Comparison of ENCODE assay signal across 10 mouse cellular contexts in genomic region chr12:112457839-112458238, GRCm38 (mm10). TPM values are rescaled to one million over a fixed set of nuclear protein-coding genes. Genes with fewer than 3 reads are reported as not detected.
DNase-seq lines count a peak whose midpoint lies in the region; ATAC-seq lines count a peak whose summit lies in the region.
"Had no signal": no experiment of that assay in that cellular context is flagged by ENCODE, and none has a peak within 500 bp of the region (broad histone marks: within the 10 kb centered on the region; RNA-seq: fewer than 3 reads in every experiment).

No protein-coding gene starts in this region.

- WGBS in kidney, embryonic 15.5 days, result 48% methylated on average over 4 of the region's 4 CpGs
- 7% methylated on average over 4 of the region's 4 CpGs for WGBS in forebrain, embryonic 14.5 days
- WGBS in neural tube, embryonic 15.5 days, result 9% methylated on average over 4 of the region's 4 CpGs

- no peak for ATAC-seq in kidney, embryonic 15.5 days (replicated peaks; ENCODE audit: low FRiP score)
- ATAC-seq in forebrain, embryonic 14.5 days, result peak; percentile 97
- ATAC-seq in neural tube, embryonic 15.5 days (ENCODE audit: low FRiP score), result peak; percentile 54; the same call in 1 of the 2 replicates

- DNase-seq in kidney, adult 9 months, result peak; percentile 17
- DNase-seq in forebrain, embryonic 14.5 days (ENCODE audit: low spot score), result peak; percentile 97
- DNase-seq in layer of hippocampus, postnatal 14 days (ENCODE audit: low spot score in 2 of 2), result peak; percentile 71 to 90
- no peak for DNase-seq in liver
- no peak for DNase-seq in urinary bladder, postnatal 36 days (ENCODE audit: low spot score in 2 of 2)
- DNase-seq in urinary bladder, postnatal 25 days (ENCODE audit: low spot score), result no peak

- peaks cover 6% of the 10 kb centered on the region; the same call in 1 of the 2 replicates for H3K4me1 ChIP-seq in kidney, embryonic 15.5 days
- peaks cover 15% of the 10 kb centered on the region for H3K4me1 ChIP-seq in forebrain, embryonic 14.5 days (ENCODE audit: control insufficient read depth, insufficient read depth, low read length)
- peaks cover 15% of the 10 kb centered on the region for H3K4me1 ChIP-seq in neural tube, embryonic 15.5 days
- H3K4me1 ChIP-seq: lung, embryonic 15.5 days had no signal

- H3K36me3 ChIP-seq in kidney, embryonic 15.5 days, result no peaks in the 10 kb centered on the region
- H3K36me3 ChIP-seq in forebrain, embryonic 14.5 days (ENCODE audit: control insufficient read depth, insufficient read depth, low read length), result no peaks in the 10 kb centered on the region
- no peaks in the 10 kb centered on the region for H3K36me3 ChIP-seq in neural tube, embryonic 15.5 days
- H3K36me3 ChIP-seq: lung, embryonic 15.5 days had no signal

- H3K9me3 ChIP-seq in kidney, embryonic 15.5 days (replicated peaks), result no peaks in the 10 kb centered on the region
- no peaks in the 10 kb centered on the region for H3K9me3 ChIP-seq in forebrain, embryonic 14.5 days (replicated peaks; ENCODE audit: control insufficient read depth, low read length)
- no peaks in the 10 kb centered on the region for H3K9me3 ChIP-seq in neural tube, embryonic 15.5 days (replicated peaks)
- H3K9me3 ChIP-seq: lung, embryonic 15.5 days had no signal

- no peak overlapping the region for H3K4me2 ChIP-seq in kidney, embryonic 15.5 days
- no peak overlapping the region for H3K4me2 ChIP-seq in forebrain, embryonic 14.5 days (ENCODE audit: low read length)
- H3K4me2 ChIP-seq in neural tube, embryonic 15.5 days, result no peak overlapping the region
- H3K4me2 ChIP-seq: lung, embryonic 15.5 days had no signal

- H3K27ac ChIP-seq in kidney, embryonic 15.5 days, result no peak overlapping the region
- peak overlapping the region; percentile 71; the same call in 1 of the 2 replicates for H3K27ac ChIP-seq in forebrain, embryonic 14.5 days (ENCODE audit: low read depth, low read length)
- no peak overlapping the region for H3K27ac ChIP-seq in neural tube, embryonic 15.5 days (replicated peaks)
- H3K27ac ChIP-seq: lung, embryonic 15.5 days had no signal

- peaks cover 32% of the 10 kb centered on the region for H3K27me3 ChIP-seq in kidney, embryonic 15.5 days
- H3K27me3 ChIP-seq in forebrain, embryonic 14.5 days (replicated peaks; ENCODE audit: control insufficient read depth, insufficient read depth, low read length), result no peaks in the 10 kb centered on the region
- H3K27me3 ChIP-seq in neural tube, embryonic 15.5 days (replicated peaks), result peaks cover 13% of the 10 kb centered on the region
- H3K27me3 ChIP-seq: lung, embryonic 15.5 days had no signal

- H3K9ac ChIP-seq in kidney, embryonic 15.5 days, result no peak overlapping the region
- H3K9ac ChIP-seq in forebrain, embryonic 14.5 days (ENCODE audit: low read length), result 0 out of 2 replicates have a peak overlapping the region, but pooled peaks have one; percentile 3
- no peak overlapping the region for H3K9ac ChIP-seq in neural tube, embryonic 15.5 days (replicated peaks)
- H3K9ac ChIP-seq: lung, embryonic 15.5 days had no signal

- H3K4me3 ChIP-seq in kidney, embryonic 15.5 days (replicated peaks), result no peak overlapping the region
- H3K4me3 ChIP-seq in forebrain, embryonic 14.5 days (ENCODE audit: low read depth, low read length), result no peak overlapping the region
- H3K4me3 ChIP-seq in neural tube, embryonic 15.5 days (replicated peaks), result no peak overlapping the region
- H3K4me3 ChIP-seq: lung, embryonic 15.5 days had no signal

RNA-seq across cellular contexts. Expression of gene A530016L24Rik, which starts 31.4 kb away (rescaled TPM):
- 0.22 and 0.44 TPM in 2 replicates for polyA plus RNA-seq in kidney, embryonic 15.5 days (2015; fragmentation: Nextera tagmentation; extraction: Ambion mirVana)
- polyA plus RNA-seq in forebrain, embryonic 14.5 days (2014; fragmentation: Nextera tagmentation; extraction: Ambion mirVana), result 0.09 and 0.12 TPM in 2 replicates
- total RNA-seq in layer of hippocampus, postnatal 14 days (2021), result under 1 TPM; 0.45 to 0.67 TPM
- 0.06 and 0.20 TPM in 2 replicates for polyA plus RNA-seq in neural tube, embryonic 15.5 days (2015; fragmentation: Nextera tagmentation; extraction: Ambion mirVana)
- total RNA-seq: MEL had no signal

RNA-seq across cellular contexts. Expression of gene Tmem179, which starts 58.7 kb away (rescaled TPM):
- 0.66 and 0.92 TPM in 2 replicates for polyA plus RNA-seq in kidney, embryonic 15.5 days (2015; fragmentation: Nextera tagmentation; extraction: Ambion mirVana)
- 40.0 and 49.0 TPM in 2 replicates for polyA plus RNA-seq in forebrain, embryonic 14.5 days (2014; fragmentation: Nextera tagmentation; extraction: Ambion mirVana)
- 100 to 1,000 TPM; 119 to 130 TPM for total RNA-seq in layer of hippocampus, postnatal 14 days (2021)
- polyA plus RNA-seq in neural tube, embryonic 15.5 days (2015; fragmentation: Nextera tagmentation; extraction: Ambion mirVana), result 69.0 and 84.0 TPM in 2 replicates

Comparison
In these comparisons a context has a peak if more than half of its experiments do, and no peak if none do; other contexts are left out.
1. DNase-seq: peak in kidney, adult 9 months (single experiment), forebrain, embryonic 14.5 days (single experiment) and layer of hippocampus, postnatal 14 days (2 of 2); none in liver (single experiment), urinary bladder, postnatal 36 days (0 of 2) and urinary bladder, postnatal 25 days (single experiment).
2. RNA of gene Tmem179, which starts 58.7 kb away (polyA plus RNA-seq): 69.0 to 84.0 TPM in neural tube, embryonic 15.5 days and 40.0 to 49.0 TPM in forebrain, embryonic 14.5 days; 0.66 to 0.92 TPM in kidney, embryonic 15.5 days; every median in the first group is over 10 times any median in the second.